Mouse (Mus musculus) intestine, postnatal 0 days (tissue): ENCODE measurements around the gene Rab11fip5. TPM values are rescaled to one million over a fixed set of nuclear protein-coding genes. Genes with fewer than 3 reads are reported as not detected.
A peak's percentile ranks its signal among the peaks of the same experiment; 100 is the strongest.

Experiments
- ATAC-seq: fragments of 200-750 bp; cut with Nextera tagmentation; 2 replicates; pipeline ENCODE4 v1.8.0; 2017; ENCODE audit warnings: mild to moderate bottlenecking, moderate TSS enrichment, moderate library complexity
- H3K27ac ChIP-seq: fragments of 300-500 bp; sonication (generic); 2 replicates; pipeline ENCODE4 v1.5.1; 2014; ENCODE audit warnings: mild to moderate bottlenecking, low read depth, low read length, moderate library complexity
- H3K27me3 ChIP-seq: fragments of 300-500 bp; sonication (generic); replicated peaks from 2 replicates; pipeline ENCODE4 v1.6.1; 2014; ENCODE audit warnings: low read length, mixed read lengths; ENCODE audit not compliant: control insufficient read depth, insufficient read depth
- H3K36me3 ChIP-seq: fragments of 300-500 bp; sonication (generic); 2 replicates; pipeline ENCODE4 v1.6.1; 2014; ENCODE audit warnings: mild to moderate bottlenecking, moderate library complexity; ENCODE audit not compliant: control insufficient read depth, insufficient read depth
- H3K4me1 ChIP-seq: fragments of 300-500 bp; sonication (generic); replicated peaks from 2 replicates; pipeline ENCODE4 v1.6.1; 2014; ENCODE audit warnings: antibody characterized with exemption, low read length, mixed read lengths; ENCODE audit not compliant: control insufficient read depth, insufficient read depth
- H3K4me2 ChIP-seq: fragments of 300-500 bp; sonication (generic); replicated peaks from 2 replicates; pipeline ENCODE4 v1.6.1; 2014; ENCODE audit warnings: low read depth, mild to moderate bottlenecking, moderate library complexity
- H3K4me3 ChIP-seq: fragments of 300-500 bp; sonication (generic); 2 replicates; pipeline ENCODE4 v1.5.1; 2014; ENCODE audit warnings: low read depth, low read length
- H3K9ac ChIP-seq: fragments of 300-500 bp; sonication (generic); 2 replicates; pipeline ENCODE4 v1.6.1; 2014; ENCODE audit warnings: mild to moderate bottlenecking, low read depth, low read length
- H3K9me3 ChIP-seq: fragments of 300-500 bp; sonication (generic); 2 replicates; pipeline ENCODE4 v1.6.1; 2016; ENCODE audit warnings: mixed run types; ENCODE audit not compliant: control insufficient read depth
- CTCF ChIP-seq: sonication (generic); IDR thresholded peaks from 2 replicates; pipeline ENCODE4 v1.5.1; 2016; ENCODE audit warnings: low read depth, mild to moderate bottlenecking, control low read depth, antibody characterized with exemption, moderate library complexity
- WGBS: fragments of 180-500 bp; shearing (Covaris S2); extraction: QIAGEN DNeasy Blood & Tissue Kit; methylation state at CpG from one replicate; pipeline ENCODE4 v1.1.7; 2014; 5-methylcytosine and 5-hydroxymethylcytosine counted together
- polyA plus RNA-seq: library from polyadenylated mRNA; unstranded; fragments of >200 nt; fragmentation: Nextera tagmentation; extraction: Ambion mirVana; gene quantifications from 2 replicates; pipeline ENCODE4 v1.2.1, GENCODE M21; 2015

Rab11fip5 gene
- polyA plus RNA-seq, result 30.5 and 35.8 TPM in 2 replicates

GRCm38 (mm10) chr6:85373951-85374733 lies at the start of gene Rab11fip5:
Gene Rab11fip5, minus strand, starts transcription at chr6:85374634.
- peaks cover 14% of the 10 kb centered on the region; the same call in 1 of the 2 replicates for H3K4me1 ChIP-seq
- H3K27ac ChIP-seq, result peak within 1 kb of the TSS; percentile 78
- TF ChIP-seq CTCF, result no peak
- 0 out of 2 replicates have a peak, but pooled peaks cover 7% of the 10 kb centered on the region for H3K36me3 ChIP-seq
- peak within 1 kb of the TSS; percentile 84 for H3K9ac ChIP-seq
- H3K4me3 ChIP-seq, result peak within 1 kb of the TSS; percentile 89
- H3K4me2 ChIP-seq, result peak within 1 kb of the TSS; percentile 94
- ATAC-seq, result peak; percentile 9
- no peaks in the 10 kb centered on the region for H3K27me3 ChIP-seq
- 4% methylated on average over 70 of the region's 80 CpGs for WGBS
- H3K9me3 ChIP-seq, result no peaks in the 10 kb centered on the region

- Histone ChIP-seq H3K4me2 (no peak within 1 kb of the TSS), H3K4me1 (no peaks in the 10 kb centered on the region)
- ATAC-seq, result no peak
Measured at GRCm38 (mm10) chr6:85423836-85424379, 49.5 kb upstream of the Rab11fip5 start, which contains the start of gene Noto. Gene Noto, plus strand, starts transcription at chr6:85423886.

GRCm38 (mm10) chr6:85419150-85419549 lies 44.7 kb upstream of the Rab11fip5 start:
- H3K27me3 ChIP-seq, result no peaks in the 10 kb centered on the region
- H3K4me1 ChIP-seq, result no peaks in the 10 kb centered on the region
- H3K4me2 ChIP-seq, result no peak overlapping the region
- H3K9ac ChIP-seq, result no peak overlapping the region
- TF ChIP-seq CTCF, result no peak
- no peak overlapping the region for H3K27ac ChIP-seq
- H3K4me3 ChIP-seq, result no peak overlapping the region
- H3K9me3 ChIP-seq, result no peaks in the 10 kb centered on the region
- 65% methylated on average over 2 of the region's 2 CpGs for WGBS
- no peaks in the 10 kb centered on the region for H3K36me3 ChIP-seq
- no peak for ATAC-seq

More at GRCm38 (mm10) chr6:85423836-85424379, 49.5 kb upstream of the Rab11fip5 start, which contains the start of gene Noto:
- Histone ChIP-seq H3K4me3 (no peak within 1 kb of the TSS), H3K9me3 (no peaks in the 10 kb centered on the region), H3K9ac (no peak within 1 kb of the TSS), H3K36me3 (no peaks in the 10 kb centered on the region), H3K27ac (no peak within 1 kb of the TSS), H3K27me3 (no peaks in the 10 kb centered on the region)
- 23% methylated on average over 28 of the region's 28 CpGs for WGBS
- TF ChIP-seq CTCF, result no peak

- Histone ChIP-seq H3K27ac (no peak overlapping the region), H3K4me2 (no peak overlapping the region), H3K27me3 (peaks cover under 1% of the 10 kb centered on the region; the same call in 1 of the 2 replicates), H3K36me3 (no peaks in the 10 kb centered on the region), H3K4me3 (no peak overlapping the region), H3K9ac (no peak overlapping the region), H3K4me1 (no peaks in the 10 kb centered on the region), H3K9me3 (no peaks in the 10 kb centered on the region)
- no peak for ATAC-seq
- 36% methylated on average over 3 of the region's 3 CpGs for WGBS
- no peak for TF ChIP-seq CTCF
Measured at GRCm38 (mm10) chr6:85415829-85416228, 41.4 kb upstream of the Rab11fip5 start.

- Histone ChIP-seq H3K27ac (no peak overlapping the region), H3K9ac (no peak overlapping the region), H3K4me3 (no peak overlapping the region), H3K36me3 (no peaks in the 10 kb centered on the region), H3K9me3 (no peaks in the 10 kb centered on the region), H3K27me3 (peaks cover 35% of the 10 kb centered on the region), H3K4me2 (no peak overlapping the region), H3K4me1 (no peaks in the 10 kb centered on the region)
- TF ChIP-seq CTCF, result peak; percentile 82
- 13% methylated on average over 13 of the region's 13 CpGs for WGBS
- ATAC-seq, result peak; percentile 47; the same call in 1 of the 2 replicates
Measured at GRCm38 (mm10) chr6:85410771-85411273, 36.4 kb upstream of the Rab11fip5 start.

- no peak overlapping the region for H3K4me3 ChIP-seq
- peaks cover 35% of the 10 kb centered on the region for H3K27me3 ChIP-seq
- no peak for ATAC-seq
- no peak for TF ChIP-seq CTCF
- H3K9ac ChIP-seq, result no peak overlapping the region
- H3K9me3 ChIP-seq, result no peaks in the 10 kb centered on the region
- H3K27ac ChIP-seq, result no peak overlapping the region
- H3K4me1 ChIP-seq, result no peaks in the 10 kb centered on the region
- H3K4me2 ChIP-seq, result 0 out of 2 replicates have a peak overlapping the region, but pooled peaks have one; percentile 17
- no peaks in the 10 kb centered on the region for H3K36me3 ChIP-seq
- 5% methylated on average over 31 of the region's 31 CpGs for WGBS
Measured at GRCm38 (mm10) chr6:85409003-85409402, 34.6 kb upstream of the Rab11fip5 start.
